Comparison of ENCODE assay signal across 34 mouse cellular contexts in the genomic region with DNA sequence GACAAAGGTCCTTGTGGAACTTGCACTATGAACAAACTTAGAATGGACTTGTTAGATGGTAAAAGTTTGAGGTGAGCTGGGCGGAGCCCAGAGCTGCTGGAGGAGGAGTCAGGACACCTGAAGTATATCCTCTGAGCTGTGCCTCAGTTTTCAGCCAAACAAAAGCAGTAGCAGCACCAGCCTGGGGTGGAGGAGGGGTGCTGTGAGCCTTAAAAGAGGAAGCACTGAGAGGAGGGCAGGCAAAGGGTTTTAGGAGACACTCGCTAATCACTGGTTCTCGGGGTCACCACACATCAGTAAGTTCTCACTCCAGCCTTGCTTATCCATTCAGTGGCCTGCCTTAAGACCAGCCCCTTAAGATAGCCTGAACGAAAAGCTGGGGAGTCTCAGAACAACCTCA. TPM values are rescaled to one million over a fixed set of nuclear protein-coding genes. Genes with fewer than 3 reads are reported as not detected.
DNase-seq lines count a peak whose midpoint lies in the region; ATAC-seq and TF ChIP-seq lines count a peak whose summit lies in the region.
"Had no signal": no experiment of that assay in that cellular context is flagged by ENCODE, and none has a peak within 500 bp of the region (broad histone marks: within the 10 kb centered on the region; RNA-seq: fewer than 3 reads in every experiment).

No protein-coding gene starts in this region.

- H3K27ac ChIP-seq in midbrain, embryonic 12.5 days (replicated peaks) = 0 out of 2 replicates have a peak overlapping the region, but pooled peaks have one; percentile 20
- no peak overlapping the region for H3K27ac ChIP-seq in midbrain, embryonic 10.5 days (replicated peaks)
- no peak overlapping the region; the same call in 1 of the 2 replicates for H3K27ac ChIP-seq in bone marrow macrophage, adult 2 months (ENCODE audit: insufficient read depth, low read depth, low read length)
- H3K27ac ChIP-seq: embryonic facial prominence, embryonic 10.5 days; embryonic facial prominence, embryonic 15.5 days; forebrain, embryonic 13.5 days; heart, adult 2 months; heart, embryonic 13.5 days; hindbrain, embryonic 10.5 days; hindbrain, postnatal 0 days; intestine, embryonic 15.5 days; kidney, postnatal 0 days; macrophage; midbrain, embryonic 13.5 days; neural tube, embryonic 15.5 days; stomach, embryonic 15.5 days had no signal

- intact Hi-C loops in left cerebral cortex, postnatal 36 days (cut with DNase I) = loop anchor here (5.0 kb wide), 1 partner anchor 103 kb away; no protein-coding TSS in a partner anchor

- no peaks in the 10 kb centered on the region for H3K36me3 ChIP-seq in midbrain, embryonic 12.5 days
- H3K36me3 ChIP-seq in midbrain, embryonic 10.5 days = no peaks in the 10 kb centered on the region
- no peaks in the 10 kb centered on the region for H3K36me3 ChIP-seq in G1E (replicated peaks)
- H3K36me3 ChIP-seq: embryonic facial prominence, embryonic 10.5 days; embryonic facial prominence, embryonic 15.5 days; heart, embryonic 13.5 days; hindbrain, embryonic 10.5 days; intestine, embryonic 15.5 days; midbrain, embryonic 13.5 days; neural tube, embryonic 15.5 days; stomach, embryonic 15.5 days had no signal

- H3K27me3 ChIP-seq in midbrain, embryonic 12.5 days = no peaks in the 10 kb centered on the region
- no peaks in the 10 kb centered on the region for H3K27me3 ChIP-seq in midbrain, embryonic 10.5 days (ENCODE audit: low read depth, poor library complexity, severe bottlenecking)
- H3K27me3 ChIP-seq in G1E (ENCODE audit: insufficient read depth, low read length) = peaks cover 4% of the 10 kb centered on the region
- H3K27me3 ChIP-seq: embryonic facial prominence, embryonic 15.5 days; intestine, embryonic 15.5 days; midbrain, embryonic 13.5 days; stomach, embryonic 15.5 days had no signal

- no peak for ATAC-seq in midbrain, embryonic 12.5 days (ENCODE audit: low FRiP score, low read depth)
- ATAC-seq in G1E (ENCODE audit: extremely low read depth, insufficient number of reproducible peaks, low FRiP score, poor library complexity, severe bottlenecking) = no peak
- peak; percentile 49 for ATAC-seq in megakaryocyte progenitor cell, adult 5-6 weeks (replicated peaks; ENCODE audit: poor library complexity)
- ATAC-seq: forebrain, embryonic 13.5 days; midbrain, embryonic 13.5 days had no signal

- no peak for DNase-seq in midbrain, embryonic 10.5 days (ENCODE audit: low spot score)
- peak; percentile 39 for DNase-seq in G1E (ENCODE audit: low spot score)
- no peak for DNase-seq in left cerebral cortex, postnatal 36 days (ENCODE audit: low spot score in 2 of 2)
- DNase-seq in lung, postnatal 10 days = no peak
- DNase-seq: adrenal gland, adult 2 months; adrenal gland, postnatal 36 days; cerebellum, adult 2 months; cerebellum, postnatal 14 days; gastrocnemius, postnatal 25 days; heart, adult 2 months; heart, postnatal 10 days; kidney, adult 2 months; kidney, postnatal 4 days; layer of hippocampus, adult 9-11 months; right cerebral cortex, postnatal 25 days; thymus, adult 2 months; thymus, postnatal 36 days had no signal

- WGBS in midbrain, embryonic 12.5 days = 40% methylated on average over 4 of the region's 4 CpGs
- 38% methylated on average over 4 of the region's 4 CpGs for WGBS in midbrain, embryonic 10.5 days

- TF ChIP-seq CTCF in G1E (IDR thresholded peaks at IDR 0.05; ENCODE audit: low read depth, low read length) = no peak
- TF ChIP-seq CTCF in bone marrow macrophage, adult 2 months (IDR thresholded peaks at IDR 0.05; ENCODE audit: low read depth, low read length) = no peak

- TF ChIP-seq POLR2A in bone marrow macrophage, adult 2 months (IDR thresholded peaks at IDR 0.05; ENCODE audit: borderline replicate concordance, low read depth, low read length) = no peak

- no peaks in the 10 kb centered on the region for H3K9me3 ChIP-seq in midbrain, embryonic 12.5 days
- no peaks in the 10 kb centered on the region for H3K9me3 ChIP-seq in midbrain, embryonic 10.5 days (replicated peaks)
- H3K9me3 ChIP-seq in G1E (replicated peaks) = peaks cover 77% of the 10 kb centered on the region
- H3K9me3 ChIP-seq: embryonic facial prominence, embryonic 10.5 days; embryonic facial prominence, embryonic 15.5 days; forebrain, embryonic 13.5 days; heart, embryonic 13.5 days; hindbrain, embryonic 10.5 days; intestine, embryonic 15.5 days; midbrain, embryonic 13.5 days; neural tube, embryonic 15.5 days; stomach, embryonic 15.5 days had no signal

- H3K4me3 ChIP-seq in midbrain, embryonic 12.5 days = no peak overlapping the region
- no peak overlapping the region for H3K4me3 ChIP-seq in midbrain, embryonic 10.5 days
- H3K4me3 ChIP-seq in G1E (ENCODE audit: low read depth, low read length) = no peak overlapping the region
- H3K4me3 ChIP-seq in bone marrow macrophage, adult 2 months (ENCODE audit: insufficient read depth, low read length) = peak overlapping the region; percentile 1; the same call in 1 of the 2 replicates
- H3K4me3 ChIP-seq: embryonic facial prominence, embryonic 10.5 days; embryonic facial prominence, embryonic 15.5 days; forebrain, embryonic 13.5 days; heart, adult 2 months; heart, embryonic 13.5 days; hindbrain, embryonic 10.5 days; intestine, embryonic 15.5 days; midbrain, embryonic 13.5 days; neural tube, embryonic 15.5 days; stomach, embryonic 15.5 days had no signal

- no peak overlapping the region for H3K4me2 ChIP-seq in midbrain, embryonic 12.5 days (replicated peaks)
- H3K4me2 ChIP-seq: embryonic facial prominence, embryonic 15.5 days; forebrain, embryonic 13.5 days; heart, embryonic 13.5 days; intestine, embryonic 15.5 days; liver, embryonic 11.5 days; midbrain, embryonic 13.5 days; neural tube, embryonic 15.5 days; stomach, embryonic 15.5 days had no signal

- H3K9ac ChIP-seq in midbrain, embryonic 12.5 days (replicated peaks) = no peak overlapping the region
- H3K9ac ChIP-seq: embryonic facial prominence, embryonic 15.5 days; forebrain, embryonic 13.5 days; heart, embryonic 13.5 days; intestine, embryonic 15.5 days; midbrain, embryonic 13.5 days; neural tube, embryonic 15.5 days; stomach, embryonic 15.5 days had no signal

- peaks cover 11% of the 10 kb centered on the region for H3K4me1 ChIP-seq in midbrain, embryonic 12.5 days
- peaks cover 47% of the 10 kb centered on the region for H3K4me1 ChIP-seq in midbrain, embryonic 10.5 days
- no peaks in the 10 kb centered on the region for H3K4me1 ChIP-seq in G1E (ENCODE audit: insufficient read depth, low read depth, low read length)
- peaks cover 24% of the 10 kb centered on the region for H3K4me1 ChIP-seq in bone marrow macrophage, adult 2 months (ENCODE audit: control insufficient read depth, insufficient read depth, low read length)

RNA-seq across cellular contexts. Expression of a gene that starts 30.1 kb away (rescaled TPM):
- 2.2 and 2.5 TPM in 2 replicates for polyA plus RNA-seq in midbrain, embryonic 12.5 days (2016; fragmentation: Nextera tagmentation; extraction: Ambion mirVana)
- polyA plus RNA-seq in midbrain, embryonic 10.5 days (2016; fragmentation: Nextera tagmentation; extraction: Ambion mirVana) = 1.7 and 1.9 TPM in 2 replicates
- total RNA-seq in G1E (2014; fragmentation: Nextera tagmentation) (not detected in 2 replicates), G1E (2017) (0.06 and 0.27 TPM in 2 replicates)
- not detected in 2 replicates for polyA plus RNA-seq in G1E (2012)
- polyA plus RNA-seq in bone marrow macrophage, adult 2 months (2012; ENCODE audit: insufficient read depth, insufficient read length, missing spikeins) = not detected in 2 replicates
- 0.10 TPM in 1 of 2 replicates, not detected in the other for total RNA-seq in megakaryocyte progenitor cell, adult 5-6 weeks (2015)
- not detected in 2 replicates for total RNA-seq in megakaryocyte progenitor cell, adult 5-6 weeks (2017)
- 10 to 100 TPM; 45.7 to 53.7 TPM for total RNA-seq in left cerebral cortex, postnatal 36 days (2021)
- total RNA-seq: monocyte, adult 5-6 weeks had no signal
- polyA plus RNA-seq: macrophage had no signal
